Mouse (Mus musculus): ENCODE measurements at regions not wholly inside any gene's neighbourhood (a gene's known extent, or its start where the extent isn't known, plus 50 kb on each side); places are given as distances from the start of the nearest gene placed in this dataset.
A peak's percentile ranks its signal among the peaks of the same experiment; 100 is the strongest.

- no peak for DNase-seq (ENCODE audit: low spot score)
These were observed 569.8 kb downstream of the Pcdh19 start for GRCm38 (mm10) chrX:133119026-133119425.

- no peak for DNase-seq (ENCODE audit: low spot score)
These were observed 578.6 kb downstream of the Pcdh19 start for GRCm38 (mm10) chrX:133110173-133110572.

- no peak for DNase-seq (ENCODE audit: low spot score)
These were observed 595.8 kb downstream of the Pcdh19 start for GRCm38 (mm10) chrX:133092983-133093382.

DNA sequence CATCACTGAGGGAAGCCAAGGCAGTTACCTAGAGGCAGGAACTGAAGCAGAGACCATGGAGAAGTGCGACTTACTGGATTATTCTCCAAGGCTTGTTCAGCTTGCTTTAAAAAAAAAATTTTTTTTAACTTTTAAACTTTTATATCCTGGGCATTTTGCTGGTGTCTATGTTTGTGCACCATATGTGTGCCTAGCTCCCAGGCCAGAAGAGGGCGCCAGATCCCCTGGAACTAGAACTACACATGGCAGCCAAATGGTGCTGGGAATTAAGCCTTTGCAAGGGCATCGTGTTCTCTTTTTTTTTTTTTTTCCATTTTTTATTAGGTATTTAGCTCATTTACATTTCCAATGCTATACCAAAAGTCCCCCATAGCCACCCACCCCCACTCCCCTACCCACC is 624.7 kb downstream of the Pcdh19 start:
- peak; percentile 3 for DNase-seq (ENCODE audit: low spot score)
